Mouse (Mus musculus): ENCODE results near the gene Uba1y.
"Not testable (repeated sequence)": the region's sequence is repeated elsewhere in the genome, so short reads cannot be mapped to it uniquely, and the experiment has no call there.

The Uba1y gene

DNA sequence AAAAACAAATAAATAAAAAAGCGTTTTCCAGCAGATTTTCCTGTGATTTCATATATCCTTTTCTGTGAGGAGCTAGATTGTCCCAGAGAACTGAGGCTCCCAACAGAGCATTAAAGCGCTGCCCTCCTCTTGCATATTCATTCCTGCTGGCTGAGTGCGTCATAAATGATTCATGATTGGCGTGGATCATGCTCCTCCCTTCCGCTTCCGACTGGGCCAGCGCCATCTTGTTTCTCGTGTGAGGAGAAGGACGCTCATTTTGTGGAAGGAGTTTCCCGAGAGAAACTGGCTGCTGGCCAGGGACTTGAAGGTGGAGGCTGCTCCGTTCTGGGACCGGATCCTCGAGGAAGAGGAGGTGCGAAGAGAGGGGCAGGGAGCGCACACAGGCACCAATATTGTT, at the start of gene Uba1y:
Uba1y (plus strand) TSS at position 254 of the 400 bp plus-strand sequence.
- no peak for DNase-seq (ENCODE audit: low spot score)

DNA sequence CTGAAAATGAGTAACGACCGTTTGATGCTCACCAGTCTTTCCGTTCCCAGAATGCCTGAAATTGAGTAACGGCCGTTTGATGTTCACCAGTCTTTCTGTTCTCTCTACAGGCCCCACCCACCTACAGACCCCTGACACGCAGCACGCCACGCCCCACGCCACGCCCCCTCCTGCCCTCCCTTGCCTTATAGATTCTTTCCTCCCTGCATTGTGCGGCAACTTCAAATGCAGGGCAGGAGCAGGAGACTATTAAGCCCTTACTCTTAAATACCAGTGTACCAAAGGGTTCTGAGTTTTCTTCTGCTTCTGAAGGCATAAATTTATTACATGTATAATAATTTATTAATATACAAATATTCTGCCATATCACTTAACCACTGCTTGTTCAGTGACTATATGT, 21.1 kb upstream of the Uba1y start, which contains the start of gene Zfy1:
Zfy1 (minus strand) TSS at position 101 of the 400 bp plus-strand sequence.
- DNase-seq (ENCODE audit: low spot score) = not testable (repeated sequence)

DNA sequence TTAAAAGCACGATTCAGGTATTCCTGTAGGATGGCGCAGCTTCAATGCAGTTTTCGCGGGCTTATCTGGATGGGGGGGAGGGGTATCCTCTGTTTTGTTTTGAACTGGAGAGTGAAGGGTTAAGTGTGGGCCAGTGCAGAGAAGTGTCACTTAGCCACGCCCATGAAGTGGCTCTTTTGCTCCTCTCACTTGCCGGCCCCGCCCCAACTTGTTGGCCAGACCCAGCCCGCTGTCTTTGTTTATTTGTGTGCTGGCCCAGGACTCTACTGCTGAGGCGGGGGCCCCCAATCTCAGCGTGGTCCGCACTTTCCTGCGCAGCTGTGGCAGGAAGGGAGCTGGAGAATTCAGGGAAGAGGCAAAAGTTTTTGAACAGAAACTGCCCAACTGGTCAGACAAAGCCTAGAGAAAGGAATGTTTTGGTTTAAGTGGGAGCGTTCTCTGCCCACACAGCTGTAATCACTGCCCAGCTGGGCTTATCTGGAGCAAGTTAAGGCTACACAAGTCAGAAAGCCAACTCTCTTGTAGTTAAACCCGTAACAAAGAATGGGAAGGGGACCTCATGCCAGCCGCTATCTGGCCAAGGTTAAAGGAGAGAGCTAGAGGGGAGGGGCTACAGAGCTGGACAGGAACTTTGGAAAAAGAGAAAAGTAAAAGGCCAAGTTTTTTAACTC, 9.3 kb upstream of the Uba1y start:
- DNase-seq (ENCODE audit: low spot score) = peak; percentile 80

DNA sequence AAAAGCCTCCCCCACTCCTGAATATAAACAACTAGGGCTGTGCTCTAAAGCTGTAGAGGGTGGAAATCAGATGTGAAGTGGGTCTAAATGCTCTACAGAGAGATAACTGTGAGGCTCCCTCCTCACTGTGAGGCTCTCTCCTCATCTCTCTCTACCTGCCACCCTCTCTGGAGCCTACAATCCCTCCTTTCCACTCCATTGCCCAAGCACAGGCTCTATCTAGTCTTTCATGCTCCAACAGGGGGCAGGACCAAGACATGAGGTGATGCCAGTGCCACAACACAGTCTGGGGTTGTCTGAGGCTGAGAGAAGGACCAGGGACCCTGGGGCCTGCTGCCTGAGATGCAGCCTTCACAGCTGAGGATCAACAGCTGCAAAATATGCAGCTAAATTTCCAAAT, 54.0 kb downstream of the Uba1y start:
- peak; percentile 6 for DNase-seq (ENCODE audit: low spot score)

DNA sequence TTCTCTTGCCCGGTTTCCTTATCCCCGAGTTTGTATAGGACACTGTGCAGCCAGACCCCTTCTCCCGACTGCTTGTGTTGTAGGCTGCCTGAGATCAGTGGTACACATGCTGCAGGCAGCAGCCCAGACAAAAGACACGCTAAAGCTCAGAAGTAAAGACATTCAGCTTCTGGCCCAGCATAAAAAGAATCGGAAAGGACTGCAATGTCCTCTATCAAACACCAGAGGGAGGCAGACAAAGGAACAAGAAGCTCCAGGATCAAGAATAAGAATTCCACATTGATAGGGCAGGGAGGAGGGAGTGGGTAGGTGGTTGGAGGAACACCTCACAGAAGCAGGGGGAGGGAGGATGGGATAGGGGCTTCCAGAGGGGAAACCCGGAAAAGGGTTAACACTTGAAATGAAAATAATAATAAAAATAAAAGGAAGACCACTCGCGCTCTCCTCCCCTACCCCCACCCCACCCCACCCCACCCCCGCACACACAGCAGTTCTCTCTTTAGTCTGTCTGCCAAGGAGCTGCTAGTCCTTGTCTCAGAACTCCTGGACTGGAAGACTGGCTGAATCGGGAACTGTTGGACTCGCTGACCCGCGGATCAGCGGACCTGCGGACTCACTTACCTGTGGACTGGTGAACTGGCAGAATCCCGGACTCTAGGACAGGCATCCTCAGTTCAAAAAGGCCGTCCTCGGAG, 54.6 kb downstream of the Uba1y start:
- DNase-seq (ENCODE audit: low spot score) = peak; percentile 47

Data from retina, embryonic 14.5 days (tissue).